12 mouse cellular contexts compared by ENCODE assay signal in the genomic region with DNA sequence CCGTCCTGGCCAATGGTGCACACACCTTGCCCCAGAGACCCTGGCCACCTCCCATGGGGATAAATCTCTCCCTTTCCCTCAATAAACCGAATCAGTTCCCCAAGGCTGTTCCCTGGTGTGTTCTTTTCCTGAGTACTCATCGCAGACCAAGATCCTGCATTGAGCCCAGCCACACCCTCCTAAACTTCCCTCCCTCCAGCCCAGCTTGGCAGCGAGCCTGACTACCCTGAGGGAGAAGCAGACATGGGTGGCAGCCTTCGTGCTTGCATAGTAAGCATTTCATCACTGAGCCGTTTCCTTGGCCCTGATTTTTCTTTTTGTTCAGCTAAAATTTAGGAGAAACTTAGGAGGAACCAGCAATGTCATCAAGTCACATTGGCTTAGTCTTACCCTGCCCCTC. TPM values are rescaled to one million over a fixed set of nuclear protein-coding genes. Genes with fewer than 3 reads are reported as not detected.
DNase-seq lines count a peak whose midpoint lies in the region; ATAC-seq and TF ChIP-seq lines count a peak whose summit lies in the region.
"Had no signal": no experiment of that assay in that cellular context is flagged by ENCODE, and none has a peak within 500 bp of the region (broad histone marks: within the 10 kb centered on the region; RNA-seq: fewer than 3 reads in every experiment).

No protein-coding gene starts in this region.

- peaks cover 0 to 4% of the 10 kb centered on the region in 2 experiments; a peak in 1 of 4 replicates for H3K4me1 ChIP-seq in MEL (ENCODE audit: control insufficient read depth in 1 of 2, insufficient read depth in 2 of 2, low read length in 2 of 2)
- no peaks in the 10 kb centered on the region for H3K4me1 ChIP-seq in midbrain, embryonic 14.5 days (ENCODE audit: control insufficient read depth, insufficient read depth, low read length)
- H3K4me1 ChIP-seq: hindbrain, embryonic 13.5 days had no signal

- peak; percentile 69 for DNase-seq in gastrocnemius, adult 2 months
- no peak for DNase-seq in gastrocnemius, adult 18-20 months (ENCODE audit: low spot score)
- peak; percentile 72 for DNase-seq in MEL (ENCODE audit: low read depth, low spot score)
- peak; percentile 52 to 57 for DNase-seq in heart, postnatal 14 days
- peak; percentile 76 for DNase-seq in lung, postnatal 14 days
- no peak for DNase-seq in cerebellum, postnatal 36 days
- no peak for DNase-seq in midbrain, embryonic 14.5 days
- DNase-seq in thymus, postnatal 14 days = no peak
- DNase-seq: cerebellum, postnatal 25 days had no signal

- no peak for ATAC-seq in midbrain, embryonic 14.5 days (ENCODE audit: low FRiP score, low TSS enrichment)
- ATAC-seq: forebrain, embryonic 16.5 days; midbrain, embryonic 13.5 days had no signal

- no peak overlapping the region for H3K27ac ChIP-seq in gastrocnemius, adult 2 months
- H3K27ac ChIP-seq in MEL (ENCODE audit: control insufficient read depth, low read depth, low read length) = no peak overlapping the region
- H3K27ac ChIP-seq in midbrain, embryonic 14.5 days (replicated peaks; ENCODE audit: low read depth, low read length) = no peak overlapping the region
- H3K27ac ChIP-seq: hindbrain, embryonic 13.5 days; midbrain, embryonic 13.5 days had no signal

- intact Hi-C loops in gastrocnemius, adult 2 months (cut with DNase I) = no loop called here
- intact Hi-C loops in heart, postnatal 14 days (cut with DNase I) = no loop called here

- WGBS in midbrain, embryonic 14.5 days = 64% methylated on average over 6 of the region's 6 CpGs

- no peak overlapping the region for H3K4me3 ChIP-seq in gastrocnemius, adult 2 months
- no peak overlapping the region for H3K4me3 ChIP-seq in MEL (ENCODE audit: control insufficient read depth in 1 of 2, insufficient read depth in 1 of 2, low read depth in 2 of 2, low read length in 2 of 2)
- H3K4me3 ChIP-seq in midbrain, embryonic 14.5 days (replicated peaks; ENCODE audit: low read depth, low read length) = no peak overlapping the region
- H3K4me3 ChIP-seq: hindbrain, embryonic 13.5 days; midbrain, embryonic 13.5 days had no signal

- H3K9me3 ChIP-seq in MEL (replicated peaks; ENCODE audit: insufficient read depth, low read length) = no peaks in the 10 kb centered on the region
- no peaks in the 10 kb centered on the region for H3K9me3 ChIP-seq in midbrain, embryonic 14.5 days (ENCODE audit: control insufficient read depth, low read length)
- H3K9me3 ChIP-seq: hindbrain, embryonic 13.5 days; midbrain, embryonic 13.5 days had no signal

- TF ChIP-seq POLR2A in MEL (IDR thresholded peaks at IDR 0.05; ENCODE audit: control insufficient read depth in 1 of 2, insufficient read depth in 1 of 2, low read depth in 1 of 2, low read length in 2 of 2, poor library complexity in 1 of 2) = no peak

- no peak for TF ChIP-seq EP300 in MEL (IDR thresholded peaks at IDR 0.05; ENCODE audit: low read depth in 1 of 2, low read length in 2 of 2)

- no peak overlapping the region for H3K9ac ChIP-seq in MEL (ENCODE audit: control insufficient read depth, low read depth, low read length, poor library complexity, severe bottlenecking)
- H3K9ac ChIP-seq in midbrain, embryonic 14.5 days (replicated peaks; ENCODE audit: low read length) = no peak overlapping the region
- H3K9ac ChIP-seq: hindbrain, embryonic 13.5 days; midbrain, embryonic 13.5 days had no signal

- no peak overlapping the region for H3K4me2 ChIP-seq in midbrain, embryonic 14.5 days (ENCODE audit: low read length)
- H3K4me2 ChIP-seq: hindbrain, embryonic 13.5 days; midbrain, embryonic 13.5 days had no signal

- H3K79me2 ChIP-seq in MEL (ENCODE audit: control insufficient read depth, insufficient read depth, low read length, poor library complexity) = no peaks in the 10 kb centered on the region

- no peaks in the 10 kb centered on the region for H3K36me3 ChIP-seq in MEL (ENCODE audit: control insufficient read depth in 1 of 2, insufficient read depth in 2 of 2, low read length in 2 of 2)
- no peaks in the 10 kb centered on the region for H3K36me3 ChIP-seq in midbrain, embryonic 14.5 days (ENCODE audit: control insufficient read depth, insufficient read depth, low read length)
- H3K36me3 ChIP-seq: hindbrain, embryonic 13.5 days; midbrain, embryonic 13.5 days had no signal

- no peak for TF ChIP-seq RAD21 in MEL (IDR thresholded peaks at IDR 0.05; ENCODE audit: low read depth, low read length)

- TF ChIP-seq CTCF in gastrocnemius, adult 2 months (IDR thresholded peaks at IDR 0.05) = no peak
- no peak for TF ChIP-seq CTCF in MEL (IDR thresholded peaks at IDR 0.05 in 2 of 3, conservative IDR thresholded peaks at IDR 0.05 in 1 of 3; ENCODE audit: control insufficient read depth in 1 of 3, insufficient read depth in 1 of 3, low read depth in 2 of 3, low read length in 3 of 3, poor library complexity in 1 of 3, severe bottlenecking in 1 of 3)

- peaks cover 0 to 4% of the 10 kb centered on the region in 2 experiments; a peak in 3 of 4 replicates for H3K27me3 ChIP-seq in MEL (ENCODE audit: control insufficient read depth in 1 of 2, insufficient read depth in 2 of 2, low read length in 2 of 2)
- no peaks in the 10 kb centered on the region for H3K27me3 ChIP-seq in midbrain, embryonic 14.5 days (ENCODE audit: control insufficient read depth, insufficient read depth, low read length)

TF ChIP-seq in MEL, 35 proteins besides CTCF, POLR2A, EP300 and RAD21:
- TF ChIP-seq ZMIZ1 (IDR thresholded peaks at IDR 0.05; ENCODE audit: low read depth, low read length) = no peak
- no peak for TF ChIP-seq JUND (IDR thresholded peaks at IDR 0.05; ENCODE audit: low read depth, low read length)
- no peak for TF ChIP-seq GATA1 (IDR thresholded peaks at IDR 0.05; ENCODE audit: low read depth, low read length)
- TF ChIP-seq RCOR1 (IDR thresholded peaks at IDR 0.05; ENCODE audit: low read depth, low read length) = 0 out of 2 replicates have a peak, but pooled peaks have one; percentile 11
- no peak for TF ChIP-seq MAFK (IDR thresholded peaks at IDR 0.05; ENCODE audit: borderline replicate concordance, low read depth, low read length)

RNA-seq across cellular contexts. Expression of gene Cbr2, which starts 1.6 kb away (rescaled TPM):
- total RNA-seq in gastrocnemius, adult 2 months (2021) = 10 to 100 TPM in 1 of 2 experiments, 1 to 10 TPM in 1; 9.1 to 15.4 TPM
- 10 to 100 TPM; 11.6 to 16.9 TPM for total RNA-seq in gastrocnemius, adult 18-20 months (2021)
- not detected in 2 replicates for total RNA-seq in MEL (2012; rRNA removed)
- polyA plus RNA-seq in MEL (2012; ENCODE audit: insufficient read depth in 1 of 2, insufficient read length in 2 of 2, low read depth in 1 of 2, low replicate concordance in 2 of 2, missing spikeins in 1 of 2) = not detected
- total RNA-seq in heart, postnatal 14 days (2021) = 10 to 100 TPM; 18.6 to 53.1 TPM
- 0.51 TPM in 1 of 2 replicates, not detected in the other for polyA plus RNA-seq in midbrain, embryonic 14.5 days (2014; fragmentation: Nextera tagmentation; extraction: Ambion mirVana)

RNA-seq across cellular contexts. Expression of gene Dcxr, which starts 6.4 kb away (rescaled TPM):
- total RNA-seq in gastrocnemius, adult 2 months (2021) = 1 to 10 TPM; 6.3 to 8.6 TPM
- total RNA-seq in gastrocnemius, adult 18-20 months (2021) = 1 to 10 TPM; 8.2 to 9.6 TPM
- total RNA-seq in MEL (2012; rRNA removed) = 12.0 and 14.1 TPM in 2 replicates
- 10 to 100 TPM in 1 of 2 experiments, not detected in 1; 12.2 TPM for polyA plus RNA-seq in MEL (2012; ENCODE audit: insufficient read depth in 1 of 2, insufficient read length in 2 of 2, low read depth in 1 of 2, low replicate concordance in 2 of 2, missing spikeins in 1 of 2)
- 1 to 10 TPM; 3.1 to 5.8 TPM for total RNA-seq in heart, postnatal 14 days (2021)
- polyA plus RNA-seq in midbrain, embryonic 14.5 days (2014; fragmentation: Nextera tagmentation; extraction: Ambion mirVana) = 6.0 and 8.6 TPM in 2 replicates

RNA-seq across cellular contexts. Expression of gene Rac3, which starts 12.3 kb away (rescaled TPM):
- total RNA-seq in gastrocnemius, adult 2 months (2021) = 1 to 10 TPM in 1 of 2 experiments, under 1 TPM in 1; 0.87 to 1.3 TPM
- 1 to 10 TPM in 1 of 2 experiments, under 1 TPM in 1; 0.95 to 1.3 TPM for total RNA-seq in gastrocnemius, adult 18-20 months (2021)
- total RNA-seq in MEL (2012; rRNA removed) = 7.8 and 12.0 TPM in 2 replicates
- polyA plus RNA-seq in MEL (2012; ENCODE audit: insufficient read depth in 1 of 2, insufficient read length in 2 of 2, low read depth in 1 of 2, low replicate concordance in 2 of 2, missing spikeins in 1 of 2) = 10 to 100 TPM in 1 of 2 experiments, not detected in 1; 13.1 TPM
- total RNA-seq in heart, postnatal 14 days (2021) = 1 to 10 TPM; 1.3 to 1.6 TPM
- polyA plus RNA-seq in midbrain, embryonic 14.5 days (2014; fragmentation: Nextera tagmentation; extraction: Ambion mirVana) = 113 and 646 TPM in 2 replicates

RNA-seq across cellular contexts. Expression of gene Lrrc45, which starts 19.8 kb away (rescaled TPM):
- total RNA-seq in gastrocnemius, adult 2 months (2021) = 1 to 10 TPM; 3.6 to 4.4 TPM
- total RNA-seq in gastrocnemius, adult 18-20 months (2021) = 1 to 10 TPM; 2.3 to 3.0 TPM
- 26.5 and 45.1 TPM in 2 replicates for total RNA-seq in MEL (2012; rRNA removed)
- polyA plus RNA-seq in MEL (2012; ENCODE audit: insufficient read depth in 1 of 2, insufficient read length in 2 of 2, low read depth in 1 of 2, low replicate concordance in 2 of 2, missing spikeins in 1 of 2) = 10 to 100 TPM in 1 of 2 experiments, not detected in 1; 31.0 TPM
- 10 to 100 TPM in 1 of 2 experiments, 1 to 10 TPM in 1; 9.2 to 10.9 TPM for total RNA-seq in heart, postnatal 14 days (2021)
- polyA plus RNA-seq in midbrain, embryonic 14.5 days (2014; fragmentation: Nextera tagmentation; extraction: Ambion mirVana) = 50.4 and 72.1 TPM in 2 replicates

RNA-seq across cellular contexts. Expression of gene Cenpx, which starts 20.0 kb away (rescaled TPM):
- 10 to 100 TPM; 22.1 to 32.3 TPM for total RNA-seq in gastrocnemius, adult 2 months (2021)
- 10 to 100 TPM; 24.2 to 32.0 TPM for total RNA-seq in gastrocnemius, adult 18-20 months (2021)
- 140 and 141 TPM in 2 replicates for total RNA-seq in MEL (2012; rRNA removed)
- 100 to 1,000 TPM in 1 of 2 experiments, not detected in 1; 206 TPM for polyA plus RNA-seq in MEL (2012; ENCODE audit: insufficient read depth in 1 of 2, insufficient read length in 2 of 2, low read depth in 1 of 2, low replicate concordance in 2 of 2, missing spikeins in 1 of 2)
- 10 to 100 TPM; 35.4 to 36.4 TPM for total RNA-seq in heart, postnatal 14 days (2021)
- polyA plus RNA-seq in midbrain, embryonic 14.5 days (2014; fragmentation: Nextera tagmentation; extraction: Ambion mirVana) = 99.1 and 105 TPM in 2 replicates

Comparison
In these comparisons a context has a peak if more than half of its experiments do, and no peak if none do; other contexts are left out.
1. DNase-seq: peak in gastrocnemius, adult 2 months (single experiment), MEL (single experiment), heart, postnatal 14 days (2 of 2) and lung, postnatal 14 days (single experiment); none in gastrocnemius, adult 18-20 months (single experiment), cerebellum, postnatal 36 days (0 of 2), midbrain, embryonic 14.5 days (single experiment) and thymus, postnatal 14 days (single experiment).